Mouse (Mus musculus): ENCODE results near the gene Plekho1.

- no peak for TF ChIP-seq CTCF (IDR thresholded peaks at IDR 0.05; ENCODE audit: borderline replicate concordance, extremely low read depth, insufficient read depth, insufficient read length)
- no peak for TF ChIP-seq POLR2A (IDR thresholded peaks at IDR 0.05; ENCODE audit: borderline replicate concordance, extremely low read depth, insufficient read depth, insufficient read length, poor library complexity, severe bottlenecking)
These were observed 43.0 kb upstream of the Plekho1 start for GRCm38 (mm10) chr3:96038851-96039250.
